Mouse (Mus musculus) gastrocnemius, postnatal 25 days (tissue): ENCODE results near the gene Olfr1095. TPM values are rescaled to one million over a fixed set of nuclear protein-coding genes. Genes with fewer than 3 reads are reported as not detected.

Experiments used
- DNase-seq: peaks from one replicate; pipeline ENCODE4 v3.0.0; 2022
- long read RNA-seq, 2 experiments: library from polyadenylated mRNA; stranded (forward); transcript quantifications; one replicate each; pipeline ENCODE4 v2.0.0; 2021
- total RNA-seq, 2 experiments: library from RNA; stranded (reverse); gene quantifications; 1 replicate in 1 of 2; 2 replicates in 1 of 2; pipeline ENCODE4 v1.2.3; 2021

The Olfr1095 gene
- total RNA-seq = not detected
- long read RNA-seq, experiment 1 = 0 reads
- long read RNA-seq, experiment 2 = 0 reads

DNA sequence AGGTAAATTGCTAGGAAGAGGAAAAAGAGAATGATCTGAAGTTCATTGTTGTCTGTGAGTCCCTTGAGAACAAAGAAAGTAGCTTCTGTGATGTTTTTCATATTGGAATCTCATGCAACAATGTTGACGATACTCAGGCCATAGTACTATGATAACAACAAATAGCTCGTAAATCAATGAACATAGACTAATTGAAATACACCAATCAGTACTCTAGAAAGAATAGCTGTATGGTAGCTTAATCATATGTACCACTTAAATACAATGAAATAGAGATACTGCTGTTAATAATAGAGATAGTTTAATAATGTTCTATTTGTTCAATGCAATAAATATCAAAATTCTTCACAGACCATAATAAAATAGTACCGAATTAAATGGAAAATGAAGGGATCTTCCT, at the start of gene Olfr1095:
Gene Olfr1095 (minus strand): TSS at position 101 of the 400 bp plus-strand sequence.
- DNase-seq = no peak

DNA sequence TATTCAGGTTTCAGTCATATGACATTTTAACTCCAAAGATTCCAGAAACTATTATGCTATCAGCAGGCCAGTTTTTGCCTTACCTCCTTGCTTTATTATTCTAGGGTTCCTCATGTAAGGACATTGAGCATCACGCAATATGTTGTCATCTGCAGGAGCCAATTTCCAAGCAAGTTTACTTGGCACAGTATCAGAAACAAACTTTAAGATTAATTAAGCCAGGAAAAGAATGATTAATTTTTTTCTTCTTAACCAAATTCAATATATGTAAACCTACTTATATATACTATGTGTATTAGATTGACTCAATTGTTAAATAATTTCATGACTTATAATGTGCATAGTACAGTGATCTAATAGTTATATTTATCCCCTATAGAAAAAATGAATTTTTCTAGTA, 40.6 kb upstream of the Olfr1095 start, which contains the start of gene Olfr1097:
Gene Olfr1097 (minus strand): TSS at position 101 of the 400 bp plus-strand sequence.
- no peak for DNase-seq

DNA sequence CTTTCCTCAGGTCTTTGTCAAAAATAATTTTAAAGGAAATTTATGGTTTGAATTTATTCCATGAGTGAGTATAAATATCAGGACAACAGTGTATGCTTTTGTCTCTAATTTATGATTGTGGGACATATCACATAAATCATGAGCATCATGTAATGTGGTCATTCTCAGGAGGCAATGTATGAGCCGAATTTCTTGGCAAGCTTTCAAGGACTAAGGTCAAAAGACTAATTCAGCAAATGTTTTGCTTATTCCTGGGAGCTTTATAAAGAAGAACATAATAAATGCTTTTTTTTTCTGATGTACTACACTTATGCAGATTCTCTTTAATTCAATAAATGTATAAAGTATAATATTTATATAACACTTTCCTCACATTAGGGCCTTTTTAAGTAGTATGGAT, 23.2 kb upstream of the Olfr1095 start, which contains the start of gene Gm13723:
Gene Gm13723 (minus strand): TSS at position 101 of the 400 bp plus-strand sequence.
- DNase-seq = no peak

DNA sequence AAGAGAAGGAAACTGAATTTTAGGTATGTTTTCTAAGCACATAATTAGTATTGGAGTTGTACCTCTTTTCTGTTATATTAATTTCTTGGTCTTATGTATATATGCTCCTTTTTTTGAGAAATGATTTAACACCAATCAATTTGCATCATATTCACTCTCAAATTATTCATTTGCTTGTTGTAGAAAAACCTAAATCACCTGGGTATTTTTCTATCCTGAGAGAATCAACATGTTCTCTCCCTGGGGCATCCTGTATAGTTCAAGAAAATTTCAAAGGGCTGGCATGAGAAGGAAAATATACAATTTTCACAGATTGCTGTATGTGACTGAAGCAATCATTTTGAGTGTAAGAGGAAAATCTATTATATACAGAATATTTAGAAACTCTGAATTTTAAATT, 27.1 kb downstream of the Olfr1095 start, which contains the start of gene Olfr1094:
Gene Olfr1094 (plus strand): TSS at position 301 of the 400 bp plus-strand sequence.
- DNase-seq = no peak

DNA sequence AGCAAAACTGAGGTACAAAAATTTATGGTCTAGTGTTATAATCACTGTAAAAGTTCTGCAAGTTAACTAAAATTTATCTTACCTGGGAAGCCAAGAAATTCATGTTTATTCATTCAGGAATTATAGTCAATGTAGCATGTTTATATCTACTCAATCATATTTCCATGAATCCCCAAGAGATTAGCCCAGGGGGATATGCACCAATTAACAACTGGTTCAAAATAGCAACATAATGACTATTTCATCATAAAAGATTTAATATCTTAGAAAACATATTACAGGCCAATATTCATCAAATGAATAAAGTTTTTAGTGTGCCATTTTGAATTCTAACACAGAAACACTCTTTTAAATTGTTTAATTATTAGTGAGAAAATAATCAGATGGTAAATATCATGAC, 41.6 kb downstream of the Olfr1095 start, which contains the start of gene Olfr141:
Gene Olfr141 (minus strand): TSS at position 101 of the 400 bp plus-strand sequence.
- no peak for DNase-seq

Other genes starting within 250 kb of the Olfr1095 start
- not detected for gene Olfr1084, start 212.0 kb downstream of the Olfr1095 start, total RNA-seq
- gene Olfr1085, start 189.7 kb downstream of the Olfr1095 start, total RNA-seq = not detected
- gene Olfr1086, start 171.6 kb downstream of the Olfr1095 start, total RNA-seq = not detected
- not detected for gene Olfr1087, start 153.3 kb downstream of the Olfr1095 start, total RNA-seq
- gene Olfr1089, start 118.0 kb downstream of the Olfr1095 start, total RNA-seq = not detected
- not detected for gene Olfr1090, start 92.7 kb downstream of the Olfr1095 start, total RNA-seq
- not detected for gene Olfr1093, start 69.2 kb downstream of the Olfr1095 start, total RNA-seq
- not detected for gene Olfr141, start 41.7 kb downstream of the Olfr1095 start, total RNA-seq
- not detected for gene Olfr1094, start 27.0 kb downstream of the Olfr1095 start, total RNA-seq
- not detected for gene Gm13723, start 23.1 kb upstream of the Olfr1095 start, total RNA-seq
- gene Olfr1097, start 40.5 kb upstream of the Olfr1095 start, total RNA-seq = not detected
- gene Olfr1098, start 72.8 kb upstream of the Olfr1095 start, total RNA-seq = not detected
- gene Olfr1099, start 109.0 kb upstream of the Olfr1095 start, total RNA-seq = not detected
- gene Olfr1100, start 128.3 kb upstream of the Olfr1095 start, total RNA-seq = not detected
- not detected for gene Olfr1101, start 139.5 kb upstream of the Olfr1095 start, total RNA-seq
- not detected for gene Olfr1102, start 146.7 kb upstream of the Olfr1095 start, total RNA-seq
- gene Olfr1104, start 175.4 kb upstream of the Olfr1095 start, total RNA-seq = not detected
- not detected for gene Olfr1105, start 184.8 kb upstream of the Olfr1095 start, total RNA-seq
- not detected for gene Olfr1106, start 200.6 kb upstream of the Olfr1095 start, total RNA-seq
- gene Olfr1107, start 224.1 kb upstream of the Olfr1095 start, total RNA-seq = not detected
- not detected for gene Olfr1109, start 244.3 kb upstream of the Olfr1095 start, total RNA-seq